Mouse (Mus musculus) lung, postnatal 25 days (tissue): ENCODE results near the gene Cps1.
A peak's percentile ranks its signal among the peaks of the same experiment; 100 is the strongest.

Source experiments
- DNase-seq: peaks from one replicate; pipeline ENCODE4 v3.0.0; 2022; ENCODE audit warnings: low spot score

The Cps1 gene

DNA sequence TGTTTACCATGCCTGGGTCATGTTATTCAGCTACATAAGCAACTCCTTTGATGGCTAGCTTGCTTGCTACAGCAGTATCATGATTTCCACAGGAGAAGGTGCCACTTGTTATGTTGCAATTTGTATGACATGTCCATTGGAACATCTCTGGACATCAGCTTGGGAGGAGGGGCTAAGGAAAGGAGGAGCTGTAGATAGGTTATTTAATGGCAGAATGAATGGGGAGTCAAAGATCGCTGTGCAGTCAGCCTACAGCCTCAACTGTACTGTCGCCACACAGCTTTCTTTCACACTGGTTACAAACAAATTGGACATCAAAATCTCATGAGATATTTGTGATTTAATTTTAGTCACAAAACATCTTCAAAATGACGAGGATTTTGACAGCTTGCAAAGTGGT lies at the start of gene Cps1:
Gene Cps1 (plus strand): TSS at position 230 of the 400 bp plus-strand sequence.
- no peak for DNase-seq

DNA sequence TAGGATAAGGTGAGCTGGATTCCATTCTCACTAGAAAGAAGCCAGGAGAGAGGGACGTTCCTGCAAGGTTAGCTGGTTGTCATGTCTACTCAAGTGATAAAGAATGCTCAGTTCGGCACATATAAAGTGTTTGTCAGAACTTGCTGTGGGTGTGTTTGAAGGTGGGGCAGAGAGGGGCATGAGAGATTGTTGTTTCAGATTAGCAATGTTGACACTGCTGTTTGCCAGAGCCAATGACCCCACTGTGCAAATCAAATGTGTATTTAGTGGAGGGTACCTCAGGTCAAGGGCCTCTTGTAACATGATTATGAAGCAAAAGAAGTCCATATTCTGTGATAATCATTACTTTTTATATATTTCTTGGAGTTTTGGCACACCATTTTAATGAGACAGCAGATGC lies 45.1 kb upstream of the Cps1 start:
- DNase-seq = peak; percentile 13

DNA sequence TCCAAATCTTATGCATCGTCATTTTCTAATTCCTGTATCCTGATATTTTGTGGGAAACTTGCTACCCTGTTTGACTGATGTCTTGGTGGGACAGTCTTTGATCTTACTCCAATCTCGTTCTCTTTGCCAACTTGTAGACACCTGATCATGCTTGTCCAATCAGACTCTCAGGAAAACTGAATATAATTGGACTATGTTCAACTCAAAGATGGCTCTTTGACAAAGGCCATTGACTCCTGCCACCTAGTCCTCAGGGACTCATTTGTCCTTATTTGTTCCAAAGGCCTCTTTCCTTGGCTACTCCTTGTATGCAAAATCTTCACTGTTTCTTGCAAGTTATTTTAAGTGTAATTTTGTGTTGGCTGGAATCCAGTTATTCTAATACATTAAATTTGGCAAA lies 44.2 kb upstream of the Cps1 start:
- DNase-seq = no peak

DNA sequence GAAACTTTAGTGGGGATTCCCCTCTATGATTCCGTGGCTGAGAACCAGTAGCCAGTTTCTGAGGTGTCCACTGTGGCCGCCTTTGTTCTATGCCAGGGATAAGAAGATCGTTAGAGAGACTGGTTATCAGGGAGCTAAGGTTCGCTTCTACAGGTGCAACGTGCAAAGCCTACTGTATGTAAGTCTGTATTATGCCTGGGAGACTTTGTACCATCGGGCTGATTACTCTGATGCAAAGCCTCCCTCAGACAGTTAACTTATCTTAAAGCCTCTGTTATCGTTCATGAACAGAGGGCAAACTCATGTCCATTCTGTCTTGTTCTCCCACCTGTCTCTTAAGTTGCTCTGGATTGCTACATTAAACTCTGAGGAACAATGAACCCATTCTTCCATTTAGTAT lies 43.7 kb upstream of the Cps1 start:
- DNase-seq = no peak

DNA sequence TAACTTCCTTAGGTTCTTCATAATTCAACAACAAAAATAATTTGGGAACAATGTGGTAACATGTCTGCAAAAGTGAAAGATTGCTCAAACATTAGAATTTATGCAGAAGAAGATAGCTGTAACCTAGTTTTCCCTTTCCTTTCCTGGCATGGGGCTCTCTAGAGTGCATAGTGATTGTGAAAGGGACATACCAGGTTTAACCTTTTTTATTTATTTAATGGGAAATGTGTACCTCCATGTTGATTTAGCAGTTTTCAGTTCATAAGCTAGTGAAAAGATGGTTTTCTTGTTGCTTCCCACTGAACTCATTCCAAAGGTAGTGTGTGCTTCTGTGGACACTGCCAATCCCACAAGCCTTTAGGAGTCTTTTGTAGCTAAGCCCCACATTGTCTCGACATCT lies 30.4 kb upstream of the Cps1 start:
- DNase-seq = no peak

DNA sequence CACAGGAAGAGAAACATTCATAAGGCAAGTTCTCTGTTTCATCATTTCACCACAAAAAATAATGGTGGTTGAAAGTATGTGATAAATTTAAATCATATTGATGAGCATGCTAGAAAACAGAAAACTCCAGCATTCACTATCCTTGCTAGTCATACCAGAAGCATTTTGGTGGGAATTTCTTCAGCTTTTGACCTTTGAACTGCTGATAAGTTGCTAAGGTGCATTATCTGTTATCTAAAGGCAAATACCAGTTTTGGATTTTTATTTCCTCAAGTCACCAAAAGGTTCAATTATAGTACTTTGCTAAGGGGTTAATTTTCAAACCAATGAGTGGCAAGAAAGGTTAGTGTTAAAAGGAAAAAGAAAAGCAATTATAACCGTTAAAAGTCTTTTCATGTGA lies 23.6 kb upstream of the Cps1 start:
- no peak for DNase-seq

DNA sequence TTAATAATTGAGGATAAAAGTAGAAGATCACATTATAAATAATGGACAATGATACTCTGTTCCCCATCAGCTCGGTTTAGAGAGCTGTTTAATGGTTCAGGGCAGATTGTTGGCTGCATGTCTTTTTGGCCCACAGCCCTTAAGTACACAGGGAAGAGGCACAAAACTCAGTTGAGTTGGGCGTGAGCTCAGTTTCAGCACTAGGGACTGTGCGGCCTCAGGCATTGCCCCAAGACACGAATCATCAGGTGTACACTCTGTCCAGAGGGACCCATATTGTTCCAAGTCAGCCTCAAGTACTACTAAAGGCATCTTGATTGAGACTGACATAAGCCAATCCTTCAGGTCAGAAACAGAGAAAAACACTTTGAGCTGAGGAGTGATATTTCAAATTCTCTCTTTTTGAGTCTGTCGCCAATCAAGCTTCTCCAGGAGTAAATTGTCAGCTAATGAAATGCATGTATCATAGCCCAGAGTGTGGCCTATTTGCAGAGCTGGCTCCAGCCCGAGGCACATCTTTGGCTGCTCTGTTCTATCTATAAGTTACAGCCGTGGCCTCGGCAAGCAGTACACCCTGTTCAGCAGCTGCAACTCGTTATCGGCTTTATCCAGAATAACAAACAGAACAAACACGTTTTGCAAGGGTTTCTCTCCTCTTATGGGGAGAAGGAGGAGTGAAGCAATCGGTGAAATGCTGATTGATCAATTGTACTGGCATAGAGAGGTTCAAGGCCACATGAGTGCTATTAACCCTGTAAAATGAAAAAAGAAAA lies 19.2 kb upstream of the Cps1 start:
- no peak for DNase-seq

DNA sequence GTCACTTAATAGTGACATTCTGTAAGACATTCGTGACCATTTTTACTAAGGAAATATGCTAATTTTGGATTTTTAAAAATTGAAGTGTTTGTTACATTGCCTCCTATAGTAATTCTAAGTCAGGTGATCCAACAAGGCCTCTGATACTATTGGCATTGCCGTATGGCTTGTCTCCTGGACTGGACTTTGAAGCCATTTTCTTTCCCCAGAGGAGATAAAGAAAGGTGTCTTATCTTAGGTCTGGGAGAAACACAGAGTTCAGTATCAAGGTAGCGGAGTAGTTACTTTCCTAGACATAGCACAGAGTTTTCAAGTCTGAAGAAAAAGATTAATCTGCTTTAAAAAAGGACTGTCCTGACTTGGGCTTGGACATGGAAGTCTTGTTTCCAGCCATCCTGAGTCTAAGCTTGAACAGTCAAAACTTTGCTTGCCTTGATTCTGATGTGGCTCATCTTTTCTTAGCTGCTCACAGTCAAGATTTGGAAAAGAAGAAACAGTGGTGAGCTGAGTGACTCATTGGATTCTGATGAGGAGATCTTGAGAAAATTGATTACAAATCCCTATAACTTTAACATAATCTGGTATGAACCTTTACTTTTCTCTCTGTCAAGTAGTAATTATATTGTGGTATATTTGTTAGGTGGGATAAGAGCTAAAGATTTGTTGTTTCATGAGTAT lies 11.1 kb upstream of the Cps1 start:
- no peak for DNase-seq

DNA sequence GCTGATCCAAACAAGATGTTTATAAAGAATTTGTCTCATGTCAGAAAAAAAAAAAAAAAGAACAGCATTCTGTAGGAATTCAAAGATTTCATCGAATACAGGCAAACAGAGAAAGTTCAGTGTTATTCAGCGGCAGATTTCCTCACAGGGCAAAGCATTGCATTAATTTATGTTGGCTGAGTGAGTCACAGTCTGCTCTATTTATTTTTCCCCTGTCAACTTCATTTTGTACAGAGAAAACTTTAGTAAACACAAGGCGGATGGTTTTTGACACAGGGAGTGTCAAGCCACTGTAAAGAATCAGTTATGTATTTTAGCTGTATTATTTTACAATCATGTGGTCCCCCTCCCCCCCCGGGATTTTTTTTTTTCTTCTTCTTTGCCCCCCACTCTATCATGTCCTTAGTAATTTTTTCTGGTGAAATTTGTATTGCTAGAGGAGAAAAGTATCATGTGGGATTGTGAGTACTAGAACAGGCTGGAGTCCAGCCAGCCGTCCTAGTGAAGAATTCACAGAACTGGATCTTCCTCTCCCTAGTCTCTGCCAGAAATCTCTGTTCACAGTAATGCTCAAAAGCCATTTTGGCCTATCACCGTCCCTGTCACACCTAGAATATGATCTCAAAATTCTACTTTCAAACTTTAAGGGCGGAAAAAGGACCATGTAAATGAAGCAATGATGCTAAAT lies 9.3 kb upstream of the Cps1 start:
- no peak for DNase-seq

DNA sequence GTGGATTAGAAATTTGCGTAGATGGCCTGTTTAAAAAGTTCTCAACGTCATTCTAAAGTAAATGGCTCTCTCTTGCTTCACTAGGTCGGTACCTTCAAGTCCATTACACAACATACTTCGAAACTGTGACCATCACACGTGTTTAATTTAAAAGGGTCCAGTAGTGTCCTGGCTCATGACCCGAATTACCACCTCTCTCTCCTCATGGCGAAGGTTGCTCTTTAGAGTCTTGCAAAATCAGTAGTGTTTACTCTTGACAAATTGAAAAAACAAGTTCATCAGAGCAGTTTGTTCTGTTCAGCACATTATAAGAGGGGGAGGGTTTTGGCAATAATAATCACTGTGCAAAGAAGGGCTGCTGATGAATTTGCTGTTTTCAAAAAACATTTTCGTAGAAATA lies 6.3 kb upstream of the Cps1 start:
- peak; percentile 64 for DNase-seq

DNA sequence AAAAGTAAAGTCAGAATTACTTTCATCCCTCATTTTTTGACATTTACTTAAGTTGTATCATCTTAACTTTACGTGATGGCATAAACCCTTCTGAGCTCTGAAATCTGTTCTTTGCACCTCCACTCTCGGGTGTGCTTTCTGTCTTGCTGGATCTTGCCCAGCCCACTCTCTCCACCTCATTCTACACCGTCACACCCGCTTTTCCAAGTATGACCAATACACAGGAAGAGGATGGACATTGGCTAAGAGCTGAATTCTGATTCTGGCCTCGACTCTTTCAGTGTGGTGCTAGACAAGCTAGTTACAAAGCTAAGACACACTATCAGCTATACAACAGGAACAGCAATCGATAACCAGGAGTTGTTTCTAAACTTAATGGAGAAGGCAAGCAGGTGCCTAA lies 5.0 kb upstream of the Cps1 start:
- DNase-seq = no peak

DNA sequence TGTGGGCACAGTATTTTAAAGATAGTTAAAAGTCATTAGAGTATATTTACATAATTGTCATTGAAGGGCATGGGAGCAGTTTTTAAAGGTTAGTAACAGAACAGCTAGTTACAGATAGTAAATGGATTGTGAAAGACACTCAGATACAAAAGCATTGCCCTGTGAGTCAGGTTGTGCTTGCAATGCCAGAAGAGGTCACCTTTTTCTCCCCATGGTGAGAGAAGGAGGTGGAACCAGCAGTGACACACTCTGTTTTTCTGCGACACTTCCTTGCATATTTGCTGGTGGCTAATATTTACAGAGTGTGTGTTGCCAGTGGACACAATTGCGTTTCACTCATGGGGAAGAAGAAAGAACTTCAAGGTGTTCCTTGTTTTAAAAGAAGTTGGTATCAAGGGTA lies 2.6 kb downstream of the Cps1 start:
- peak; percentile 22 for DNase-seq

DNA sequence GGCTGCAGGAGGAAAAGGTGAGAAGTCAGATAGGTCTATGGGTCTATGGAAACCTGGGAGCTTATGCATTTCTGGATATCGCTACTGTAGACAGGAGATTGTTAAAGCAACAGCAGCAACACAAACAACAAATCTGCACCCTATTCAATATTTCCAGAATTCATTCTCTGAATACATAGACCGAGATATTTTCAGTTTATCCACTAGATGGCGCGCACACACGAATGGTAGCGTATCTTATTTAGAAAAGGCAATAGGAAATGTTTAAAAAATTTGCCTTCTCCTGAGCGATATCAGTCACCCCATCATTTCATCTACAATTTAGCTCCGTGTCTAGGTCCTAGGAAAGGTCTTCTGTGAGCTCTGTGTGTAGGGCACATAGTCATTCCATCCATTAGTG lies 21.1 kb downstream of the Cps1 start:
- peak; percentile 5 for DNase-seq

DNA sequence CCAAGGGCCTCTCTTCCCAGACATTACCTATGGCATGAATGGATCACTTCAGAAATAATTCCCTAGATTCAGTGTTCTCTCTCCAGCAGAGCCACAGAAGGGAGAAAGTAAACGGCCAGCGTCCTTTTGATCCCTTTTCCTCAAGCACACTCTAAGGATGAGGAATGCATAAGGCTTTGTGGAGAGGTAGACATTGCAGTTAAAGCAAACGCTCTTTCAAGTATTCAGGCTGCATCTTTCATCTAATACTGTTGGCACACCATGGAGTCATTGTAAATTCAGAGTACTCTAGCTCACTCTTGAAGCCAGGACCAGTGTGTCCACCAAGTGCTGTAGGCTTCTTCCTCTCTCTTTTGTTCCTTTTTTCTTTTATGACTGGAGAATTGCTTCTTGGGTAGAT lies 28.4 kb downstream of the Cps1 start:
- no peak for DNase-seq

DNA sequence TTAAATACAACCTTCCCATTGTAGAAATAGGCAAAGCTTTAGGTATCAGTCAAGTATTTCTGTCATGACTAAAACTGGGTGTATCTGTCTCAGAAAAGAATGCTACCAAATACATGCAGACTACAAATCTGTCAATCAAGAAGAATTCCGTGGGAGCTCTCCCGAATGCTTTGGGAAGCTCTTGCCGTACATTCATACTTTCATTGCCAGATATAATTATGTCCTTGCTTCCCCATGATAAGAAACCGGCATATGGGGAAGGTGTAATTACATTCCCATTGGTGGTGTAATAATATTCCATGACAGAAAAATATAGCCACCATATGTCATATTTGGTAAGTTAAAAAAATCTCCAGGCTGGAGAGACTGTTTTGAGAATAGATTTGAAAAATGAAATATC lies 44.5 kb downstream of the Cps1 start:
- DNase-seq = no peak

DNA sequence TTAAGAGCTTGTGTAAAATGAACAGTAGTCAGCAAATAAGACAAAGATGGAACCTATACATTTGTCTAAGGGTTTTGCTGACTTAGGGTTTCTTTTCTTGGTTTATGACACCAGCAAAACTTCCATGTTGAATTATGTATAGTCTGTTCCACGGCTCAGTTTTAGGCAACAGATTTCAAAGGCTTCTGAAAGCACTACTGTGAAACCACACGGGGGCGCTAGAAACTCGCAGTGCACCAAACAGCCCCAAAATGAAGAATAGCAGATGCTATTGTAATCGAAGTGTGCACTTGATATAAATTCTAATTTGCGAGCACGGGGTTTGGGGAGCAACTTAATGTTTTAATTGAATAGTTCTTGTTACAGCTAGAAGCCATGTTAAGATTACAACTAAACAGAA lies 58.3 kb downstream of the Cps1 start:
- DNase-seq = peak; percentile 21

DNA sequence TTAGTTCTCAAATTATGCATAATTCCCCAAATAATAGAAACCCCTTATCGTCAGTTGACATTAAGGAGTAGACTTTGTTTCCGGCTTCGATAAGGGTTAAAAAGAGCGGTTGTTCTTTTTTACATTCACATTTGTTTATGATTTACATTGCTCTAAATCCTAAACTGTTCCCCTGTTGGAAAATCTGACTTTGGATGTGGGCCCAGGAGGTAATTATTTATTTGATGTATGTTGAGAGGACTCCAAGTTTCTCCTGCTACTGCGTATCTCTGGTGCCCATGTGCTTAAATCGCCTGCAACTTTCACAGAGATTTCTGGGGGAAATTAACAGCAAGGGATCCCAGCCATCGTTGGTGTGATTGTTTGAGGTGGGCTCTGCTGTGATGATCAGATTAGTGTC lies 59.4 kb downstream of the Cps1 start:
- no peak for DNase-seq

DNA sequence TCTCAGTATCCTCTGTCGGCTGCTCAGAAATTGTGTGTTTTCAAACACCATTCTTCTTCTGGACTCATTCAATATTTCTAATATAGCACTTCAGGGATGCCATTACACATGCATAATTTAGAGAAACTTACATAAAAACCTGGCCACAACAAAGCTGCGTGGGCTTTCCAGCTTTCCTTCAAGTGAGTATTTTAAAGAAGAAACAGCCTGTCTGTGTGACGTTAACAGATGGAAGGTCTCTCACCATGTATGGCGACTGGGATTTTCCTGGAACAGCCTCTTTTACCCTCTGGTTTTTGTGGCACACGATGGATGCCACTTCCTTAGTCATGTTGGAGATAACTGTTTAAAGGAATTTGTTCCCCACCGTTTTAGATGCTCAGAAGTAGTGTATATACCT lies 60.7 kb downstream of the Cps1 start:
- DNase-seq = no peak

DNA sequence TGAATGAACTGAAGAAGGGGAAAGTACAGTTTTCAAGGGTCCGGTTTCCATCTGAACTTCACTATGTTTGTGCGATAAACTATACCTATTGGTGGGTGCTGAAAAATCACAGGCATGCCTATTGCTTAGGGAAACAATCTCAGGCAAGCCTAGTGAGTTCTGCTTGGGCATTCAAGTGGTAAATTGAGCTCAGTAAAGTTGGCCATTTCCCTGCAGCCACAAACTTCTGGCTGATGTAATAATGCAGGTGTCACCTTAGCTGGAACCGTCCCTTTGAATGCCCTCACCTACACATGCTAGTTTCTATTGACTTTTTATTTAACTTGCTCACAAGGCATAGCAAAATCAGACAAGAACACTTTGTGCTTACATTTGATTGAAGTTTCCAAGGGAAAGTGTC lies 61.3 kb downstream of the Cps1 start:
- DNase-seq = no peak

DNA sequence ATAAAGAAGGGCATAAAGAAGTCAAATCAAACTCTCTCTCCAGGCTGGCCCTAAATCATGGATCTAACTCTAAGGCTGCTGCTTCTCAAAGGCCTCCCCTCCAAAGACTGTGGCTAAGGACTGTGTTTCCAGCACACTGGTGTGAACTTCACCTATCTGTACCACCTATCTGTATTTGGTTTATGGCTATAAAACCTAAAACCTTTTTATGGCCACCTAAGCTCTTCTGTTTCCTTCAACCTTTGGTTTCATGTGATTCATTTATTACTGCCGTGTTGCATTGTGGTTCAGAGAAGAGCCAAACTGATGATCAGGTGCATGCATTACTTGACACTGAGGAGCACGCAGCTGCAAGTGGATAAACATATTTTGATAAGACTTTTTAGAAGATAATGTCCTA lies 74.5 kb downstream of the Cps1 start:
- no peak for DNase-seq

DNA sequence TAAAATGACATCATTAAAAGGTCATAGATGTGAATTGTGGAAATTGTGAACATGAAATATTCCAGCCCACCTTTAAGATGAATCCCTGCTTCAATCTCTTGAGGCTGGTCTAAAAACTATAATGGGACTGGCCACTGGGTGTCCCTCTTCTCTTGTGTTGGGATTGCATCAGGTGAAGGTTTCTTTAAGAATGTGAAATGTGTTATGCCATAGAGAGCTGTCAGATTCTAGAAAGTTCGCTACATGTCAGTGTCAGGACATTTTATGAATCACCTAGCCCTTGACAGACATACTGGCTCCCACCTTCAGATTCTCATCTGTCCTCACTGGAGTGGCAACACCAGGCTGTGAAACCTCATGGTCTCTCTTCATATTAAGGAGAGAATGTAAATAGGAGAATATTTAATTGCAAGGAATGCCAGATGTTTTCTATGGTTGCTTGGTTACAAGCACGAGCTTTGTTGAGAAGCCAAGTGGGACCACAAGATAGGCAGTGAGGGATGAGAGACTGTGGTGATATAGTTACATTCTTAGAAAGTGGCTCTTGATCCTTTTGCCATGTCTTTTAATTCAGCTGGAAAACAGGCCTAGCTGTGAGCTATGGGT lies 95.6 kb downstream of the Cps1 start:
- DNase-seq = peak; percentile 1

DNA sequence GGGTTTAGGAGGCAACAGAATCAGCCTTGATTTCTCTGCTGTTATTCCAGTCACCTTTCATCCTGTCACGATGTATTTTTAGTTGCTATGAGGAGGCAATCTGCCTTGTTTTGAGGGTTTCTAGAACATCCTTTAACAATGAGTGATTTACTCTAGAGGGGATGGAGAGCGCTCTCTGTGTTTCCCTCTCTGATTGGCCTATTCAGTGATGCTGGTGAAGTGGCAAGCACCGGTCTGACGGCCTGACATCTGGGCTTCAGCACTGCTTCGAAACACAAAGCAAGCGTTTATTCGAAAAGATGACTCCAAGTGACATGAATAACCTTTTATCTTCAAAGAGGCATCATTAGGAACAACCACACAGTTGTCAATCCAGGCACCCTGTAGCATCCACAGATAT lies 100.8 kb downstream of the Cps1 start:
- no peak for DNase-seq

DNA sequence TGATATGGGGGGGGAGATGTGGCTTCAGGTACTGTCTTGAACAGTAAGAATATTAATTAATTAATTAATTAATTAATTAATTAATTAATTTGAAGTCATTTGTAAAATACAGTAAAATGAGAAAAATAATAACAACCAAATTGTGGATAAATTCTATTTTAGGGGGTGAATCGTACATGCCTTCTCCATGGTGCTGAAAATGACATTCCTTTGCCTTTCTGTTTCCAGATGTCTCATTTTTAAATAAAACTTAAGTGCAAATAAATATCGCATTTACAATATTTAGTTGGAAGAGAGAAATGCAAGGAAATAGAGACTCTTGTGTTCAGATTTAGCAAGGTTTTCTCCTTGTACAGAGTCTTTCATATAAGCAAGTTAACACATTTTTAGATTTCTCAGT lies 112.0 kb downstream of the Cps1 start:
- DNase-seq = no peak
